Mouse (Mus musculus): ENCODE data around the gene Ublcp1. TPM values are rescaled to one million over a fixed set of nuclear protein-coding genes. Genes with fewer than 3 reads are reported as not detected.

Ublcp1 gene
- polyA plus RNA-seq (2015; fragmentation: Nextera tagmentation; extraction: Ambion mirVana): 60.5 and 61.7 TPM in 2 replicates

DNA sequence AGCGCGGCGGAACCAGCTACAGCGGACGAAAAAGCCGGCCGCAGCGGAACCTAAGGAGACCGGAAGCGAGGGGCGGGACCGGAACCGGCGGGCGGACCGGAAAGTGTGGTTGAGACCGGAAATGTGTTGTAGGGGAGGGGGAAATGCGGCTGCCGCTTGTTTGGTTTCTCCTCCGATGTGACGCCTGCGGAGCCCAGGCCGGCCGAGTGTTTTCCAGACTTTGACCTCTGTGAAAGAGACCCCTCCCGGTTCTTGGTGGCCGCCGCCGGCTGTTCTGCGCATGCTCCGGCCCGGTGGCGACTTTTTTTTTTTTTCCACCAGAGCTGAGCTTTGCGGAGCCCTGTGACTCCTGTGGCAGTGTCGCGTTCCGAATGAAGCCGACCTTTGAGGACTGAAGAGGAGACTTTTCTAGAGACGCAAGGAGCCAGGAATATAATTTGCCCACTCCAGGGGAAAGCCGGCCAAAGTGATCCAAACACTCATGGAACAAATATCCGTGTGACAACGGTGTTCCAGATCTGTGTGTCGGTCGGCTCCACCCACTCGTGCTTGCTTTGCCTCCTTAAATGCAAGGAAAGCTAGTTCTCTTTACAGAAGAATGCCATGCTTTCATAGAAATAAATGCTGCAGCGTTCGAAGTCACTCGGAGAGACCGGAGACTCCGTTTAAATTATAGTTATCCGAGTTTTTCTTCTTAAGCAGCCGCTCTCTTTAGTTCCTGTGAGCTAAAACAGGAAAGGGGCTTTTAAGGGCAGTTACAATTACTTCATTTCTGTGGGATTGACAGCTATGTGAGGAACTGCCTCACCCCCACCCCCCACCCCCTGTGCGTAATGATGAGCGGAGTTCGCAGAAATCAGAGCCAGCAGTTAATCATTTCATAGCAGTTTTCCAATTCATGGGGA, at the start of gene Ublcp1:
Gene Ublcp1, minus strand, starts transcription at position 67 of the 905 bp plus-strand sequence.
- Histone ChIP-seq H3K4me2 (peak within 1 kb of the TSS; percentile 86), H3K9ac (replicated peaks) (peak within 1 kb of the TSS; percentile 76), H3K36me3 (0 out of 2 replicates have a peak, but pooled peaks cover 4% of the 10 kb centered on the region), H3K27me3 (replicated peaks) (no peaks in the 10 kb centered on the region), H3K27ac (replicated peaks) (peak within 1 kb of the TSS; percentile 91), H3K4me1 (peaks cover 31% of the 10 kb centered on the region), H3K9me3 (replicated peaks) (no peaks in the 10 kb centered on the region), H3K4me3 (replicated peaks) (peak within 1 kb of the TSS; percentile 67)
- WGBS: under 1% methylated on average over 54 of the region's 54 CpGs
- peak; percentile 95 for ATAC-seq (ENCODE audit: low FRiP score)

GRCm38 (mm10) chr11:44519096-44519949, 49.0 kb upstream of the Ublcp1 start:
- no peaks in the 10 kb centered on the region for H3K36me3 ChIP-seq
- H3K27ac ChIP-seq (replicated peaks): peak overlapping the region; percentile 94
- peak overlapping the region; percentile 83 for H3K9ac ChIP-seq (replicated peaks)
- peak overlapping the region; percentile 77 for H3K4me3 ChIP-seq (replicated peaks)
- H3K27me3 ChIP-seq (replicated peaks): no peaks in the 10 kb centered on the region
- no peaks in the 10 kb centered on the region for H3K9me3 ChIP-seq (replicated peaks)
- H3K4me2 ChIP-seq: peak overlapping the region; percentile 84
- H3K4me1 ChIP-seq: peaks cover 37% of the 10 kb centered on the region
- WGBS: under 1% methylated on average over 52 of the region's 61 CpGs
- peak; percentile 43 for ATAC-seq (ENCODE audit: low FRiP score)

GRCm38 (mm10) chr11:44518281-44519095, 48.2 kb upstream of the Ublcp1 start, which contains the start of gene Rnf145:
Rnf145 (plus strand) TSS chr11:44518964.
- under 1% methylated on average over 67 of the region's 70 CpGs for WGBS
- Histone ChIP-seq H3K36me3 (no peaks in the 10 kb centered on the region), H3K27me3 (replicated peaks) (no peaks in the 10 kb centered on the region), H3K27ac (replicated peaks) (peak within 1 kb of the TSS; percentile 94), H3K4me3 (replicated peaks) (peak within 1 kb of the TSS; percentile 77), H3K4me1 (peaks cover 37% of the 10 kb centered on the region), H3K9me3 (replicated peaks) (no peaks in the 10 kb centered on the region), H3K4me2 (peak within 1 kb of the TSS; percentile 84), H3K9ac (replicated peaks) (peak within 1 kb of the TSS; percentile 83)
- peak; percentile 93 for ATAC-seq (ENCODE audit: low FRiP score)

DNA sequence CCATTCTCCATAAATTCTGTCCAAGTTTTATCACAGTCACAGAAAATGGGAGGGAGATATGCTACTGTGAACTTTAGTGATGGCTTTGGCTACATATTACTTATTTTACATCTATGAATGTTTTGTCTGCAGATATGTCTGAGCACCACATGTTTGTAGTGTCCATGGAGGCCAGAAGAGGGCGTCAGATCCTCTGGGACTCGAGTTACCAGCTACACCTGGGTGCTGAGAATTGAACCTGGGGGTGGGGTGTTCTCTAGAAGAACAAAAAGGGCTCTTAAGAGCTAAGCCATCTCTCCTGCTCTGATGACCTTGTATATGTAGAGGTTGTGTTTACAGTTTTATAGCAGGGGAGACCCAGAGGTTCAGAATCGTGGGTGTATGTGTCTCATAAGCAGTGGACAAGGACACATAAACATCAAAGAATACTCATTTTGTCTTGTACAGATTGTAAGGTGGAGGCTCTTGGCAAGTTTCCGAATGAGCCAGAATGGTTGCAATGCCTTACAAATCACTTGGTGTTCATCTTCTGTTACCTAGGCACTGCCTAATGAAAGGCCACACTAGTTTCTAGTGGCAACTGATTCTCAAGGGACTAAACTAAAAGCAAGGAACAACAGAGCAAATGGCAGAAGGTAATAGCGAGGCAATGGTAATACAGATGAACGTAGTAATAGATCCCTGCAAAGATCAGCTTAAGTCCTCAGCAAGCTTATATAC, 47.4 kb upstream of the Ublcp1 start:
- Histone ChIP-seq H3K4me1 (peaks cover 31% of the 10 kb centered on the region), H3K4me3 (replicated peaks) (peak overlapping the region; percentile 77)
- WGBS: 34% methylated on average over 6 of the region's 6 CpGs

DNA sequence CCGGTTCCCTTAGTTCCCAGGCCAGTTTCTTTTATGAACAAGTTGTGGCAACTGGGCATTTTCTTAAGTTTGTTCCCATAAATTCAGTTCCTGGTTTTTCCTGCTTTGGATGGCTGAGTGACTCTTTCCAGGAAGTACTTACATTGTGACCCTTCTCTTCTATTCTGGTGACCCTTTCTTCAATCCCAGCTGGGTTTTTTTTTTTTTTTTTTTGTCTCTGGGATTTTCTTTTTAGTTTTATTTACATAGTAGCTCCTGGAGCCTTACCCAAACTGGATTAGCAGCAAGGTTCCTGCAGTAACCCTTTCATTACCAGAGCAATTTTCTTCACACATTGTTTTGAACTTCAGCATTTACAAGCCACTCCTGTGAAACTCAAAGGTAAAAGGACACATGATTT, 46.1 kb upstream of the Ublcp1 start:
- no peaks in the 10 kb centered on the region for H3K27me3 ChIP-seq (replicated peaks)
- no peaks in the 10 kb centered on the region for H3K36me3 ChIP-seq
- ATAC-seq (ENCODE audit: low FRiP score): no peak
- WGBS: 46% methylated on average over 1 of the region's 1 CpGs
- H3K9ac ChIP-seq (replicated peaks): no peak overlapping the region
- no peak overlapping the region for H3K4me3 ChIP-seq (replicated peaks)
- H3K4me2 ChIP-seq: no peak overlapping the region
- H3K27ac ChIP-seq (replicated peaks): no peak overlapping the region
- H3K4me1 ChIP-seq: peaks cover 23% of the 10 kb centered on the region
- no peaks in the 10 kb centered on the region for H3K9me3 ChIP-seq (replicated peaks)

More for the DNA sequence above, 47.4 kb upstream of the Ublcp1 start:
- Histone ChIP-seq H3K27me3 (replicated peaks) (no peaks in the 10 kb centered on the region), H3K4me2 (peak overlapping the region; percentile 84), H3K9ac (replicated peaks) (peak overlapping the region; percentile 83; the same call in 1 of the 2 replicates), H3K9me3 (replicated peaks) (no peaks in the 10 kb centered on the region), H3K36me3 (no peaks in the 10 kb centered on the region), H3K27ac (replicated peaks) (peak overlapping the region; percentile 94; the same call in 1 of the 2 replicates)
- ATAC-seq (ENCODE audit: low FRiP score): no peak

- no peak overlapping the region for H3K27ac ChIP-seq (replicated peaks)
- 70% methylated on average over 2 of the region's 2 CpGs for WGBS
- no peak overlapping the region for H3K4me3 ChIP-seq (replicated peaks)
- ATAC-seq (ENCODE audit: low FRiP score): no peak
- H3K9me3 ChIP-seq (replicated peaks): no peaks in the 10 kb centered on the region
- no peak overlapping the region for H3K9ac ChIP-seq (replicated peaks)
- H3K27me3 ChIP-seq (replicated peaks): no peaks in the 10 kb centered on the region
- no peak overlapping the region for H3K4me2 ChIP-seq
- peaks cover 13% of the 10 kb centered on the region for H3K4me1 ChIP-seq
- H3K36me3 ChIP-seq: no peaks in the 10 kb centered on the region
Measured at GRCm38 (mm10) chr11:44514666-44515065, 44.4 kb upstream of the Ublcp1 start.

DNA sequence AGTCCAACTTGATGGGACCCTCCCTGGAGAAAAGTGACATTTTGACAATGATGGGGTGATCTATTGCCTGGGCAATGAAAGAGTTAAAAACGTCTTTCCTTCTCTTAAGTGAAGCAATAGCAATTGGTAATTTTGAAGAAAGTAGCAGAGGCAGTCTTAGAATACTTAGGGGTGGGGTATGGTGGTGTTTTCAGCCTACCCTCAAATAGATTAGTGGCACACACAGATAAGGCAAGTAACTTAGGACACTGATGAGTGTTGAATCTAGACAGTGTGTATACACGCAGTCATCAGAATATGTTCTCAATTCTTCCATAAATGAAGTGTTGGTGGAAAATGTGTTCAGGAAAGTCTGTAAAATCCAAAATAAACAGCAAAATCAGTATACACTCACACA, 42.7 kb upstream of the Ublcp1 start:
- ATAC-seq (ENCODE audit: low FRiP score): no peak
- Histone ChIP-seq H3K36me3 (no peaks in the 10 kb centered on the region), H3K4me1 (peaks cover 9% of the 10 kb centered on the region), H3K27me3 (replicated peaks) (no peaks in the 10 kb centered on the region), H3K4me2 (no peak overlapping the region), H3K9ac (replicated peaks) (no peak overlapping the region), H3K4me3 (replicated peaks) (no peak overlapping the region), H3K27ac (replicated peaks) (no peak overlapping the region), H3K9me3 (replicated peaks) (no peaks in the 10 kb centered on the region)
- WGBS: 61% methylated on average over 2 of the region's 2 CpGs

- H3K36me3 ChIP-seq: no peaks in the 10 kb centered on the region
- H3K4me3 ChIP-seq (replicated peaks): no peak overlapping the region
- no peak overlapping the region for H3K27ac ChIP-seq (replicated peaks)
- 81% methylated on average over 14 of the region's 14 CpGs for WGBS
- peaks cover 2% of the 10 kb centered on the region for H3K4me1 ChIP-seq
- H3K9ac ChIP-seq (replicated peaks): no peak overlapping the region
- no peak for ATAC-seq (ENCODE audit: low FRiP score)
- H3K27me3 ChIP-seq (replicated peaks): no peaks in the 10 kb centered on the region
- H3K9me3 ChIP-seq (replicated peaks): no peaks in the 10 kb centered on the region
- H3K4me2 ChIP-seq: no peak overlapping the region
Measured at GRCm38 (mm10) chr11:44512044-44513025, 42.0 kb upstream of the Ublcp1 start.

DNA sequence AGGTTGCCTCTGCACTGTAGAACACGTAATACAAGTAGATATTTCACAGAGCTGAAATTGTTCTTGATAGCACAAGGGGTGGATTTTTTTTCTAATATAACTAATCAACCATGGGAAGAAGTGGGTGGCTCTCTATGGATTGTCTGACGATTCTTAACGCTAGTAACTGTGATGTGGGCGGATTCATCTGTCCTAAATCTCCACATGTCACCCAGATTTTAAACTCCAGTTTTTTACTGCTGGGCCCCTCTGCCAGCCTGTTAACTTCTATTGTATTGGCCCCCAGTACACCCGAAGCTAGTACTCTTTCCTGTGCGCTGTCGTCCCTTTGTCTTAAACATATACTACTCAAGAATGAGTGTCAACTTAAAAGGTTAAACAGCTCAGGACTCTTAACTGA, 40.1 kb upstream of the Ublcp1 start:
- H3K9ac ChIP-seq (replicated peaks): no peak overlapping the region
- no peak overlapping the region for H3K27ac ChIP-seq (replicated peaks)
- no peak overlapping the region for H3K4me2 ChIP-seq
- no peaks in the 10 kb centered on the region for H3K27me3 ChIP-seq (replicated peaks)
- H3K4me1 ChIP-seq: no peaks in the 10 kb centered on the region
- no peaks in the 10 kb centered on the region for H3K9me3 ChIP-seq (replicated peaks)
- H3K4me3 ChIP-seq (replicated peaks): no peak overlapping the region
- 77% methylated on average over 7 of the region's 7 CpGs for WGBS
- ATAC-seq (ENCODE audit: low FRiP score): no peak
- H3K36me3 ChIP-seq: no peaks in the 10 kb centered on the region

DNA sequence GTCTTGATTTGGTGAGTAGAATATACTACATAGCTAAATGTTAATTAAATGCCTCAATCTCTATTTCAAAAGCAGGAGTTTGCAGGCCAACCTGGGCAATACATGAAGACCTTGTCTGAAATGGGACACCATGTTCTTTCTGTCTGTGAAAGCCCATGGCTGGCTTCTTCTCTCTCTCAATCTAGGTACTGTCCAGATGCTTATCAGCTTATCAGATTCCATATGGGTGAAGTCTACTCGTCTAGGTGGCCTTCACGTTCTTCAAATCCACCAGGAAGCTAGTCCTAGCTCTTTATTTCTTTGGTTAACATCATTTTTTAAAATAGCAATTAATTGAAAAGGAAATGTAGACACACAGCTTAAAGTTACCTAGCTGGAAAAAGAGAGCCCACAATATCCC, 39.6 kb upstream of the Ublcp1 start:
- no peaks in the 10 kb centered on the region for H3K4me1 ChIP-seq
- no peak overlapping the region for H3K4me2 ChIP-seq
- WGBS: 86% methylated on average over 2 of the region's 2 CpGs
- H3K9me3 ChIP-seq (replicated peaks): no peaks in the 10 kb centered on the region
- H3K27me3 ChIP-seq (replicated peaks): no peaks in the 10 kb centered on the region
- H3K9ac ChIP-seq (replicated peaks): no peak overlapping the region
- H3K27ac ChIP-seq (replicated peaks): no peak overlapping the region
- no peak overlapping the region for H3K4me3 ChIP-seq (replicated peaks)
- no peak for ATAC-seq (ENCODE audit: low FRiP score)
- H3K36me3 ChIP-seq: no peaks in the 10 kb centered on the region

All from neural tube, embryonic 15.5 days (tissue).